Mouse (Mus musculus): ENCODE measurements around the gene 2310034G01Rik.

GRCm38 (mm10) chr19:46392018-46392417 lies 41.9 kb upstream of the 2310034G01Rik start:
- TF ChIP-seq CTCF (IDR thresholded peaks at IDR 0.05; ENCODE audit: borderline replicate concordance, control insufficient read depth, extremely low read depth, insufficient read depth, low read length, poor library complexity) (no peak), POLR2A (IDR thresholded peaks at IDR 0.05; ENCODE audit: control insufficient read depth, extremely low read depth, insufficient read depth, low read length, poor library complexity) (no peak)
